Mouse (Mus musculus) G1E (cell line): ENCODE measurements around the gene Gse1.

ENCODE experiments used
- CTCF ChIP-seq: IDR thresholded peaks from 2 replicates; pipeline ENCODE4 v1.5.1; 2012; ENCODE audit warnings: low read depth, low read length, inconsistent platforms, mixed read lengths
- GATA1 ChIP-seq: IDR thresholded peaks from 2 replicates; pipeline ENCODE4 v1.6.1; 2012; ENCODE audit warnings: borderline replicate concordance, low read length, inconsistent platforms, mixed read lengths
- GATA2 ChIP-seq: IDR thresholded peaks from 2 replicates; pipeline ENCODE4 v1.6.1; 2012; ENCODE audit warnings: low read depth, low read length, inconsistent platforms, borderline replicate concordance

- no peak for TF ChIP-seq CTCF
- TF ChIP-seq GATA1, result no peak
- no peak for TF ChIP-seq GATA2
Measured at GRCm38 (mm10) chr8:120588908-120589771, 360.9 kb downstream of the Gse1 start, which contains the start of gene Gins2.
